Comparison of ENCODE assay signal across 21 mouse cellular contexts in genomic region chr15:86123409-86123808, GRCm38 (mm10).
DNase-seq lines count a peak whose midpoint lies in the region; ATAC-seq and TF ChIP-seq lines count a peak whose summit lies in the region.
"Had no signal": no experiment of that assay in that cellular context is flagged by ENCODE, and none has a peak within 500 bp of the region (broad histone marks: within the 10 kb centered on the region; RNA-seq: fewer than 3 reads in every experiment).

No protein-coding gene starts in this region.

- H3K4me2 ChIP-seq in liver, embryonic 14.5 days (ENCODE audit: low read depth) = no peak overlapping the region
- no peak overlapping the region for H3K4me2 ChIP-seq in stomach, postnatal 0 days (replicated peaks; ENCODE audit: low read depth)
- no peak overlapping the region for H3K4me2 ChIP-seq in forebrain, embryonic 15.5 days (replicated peaks)
- H3K4me2 ChIP-seq: embryonic facial prominence, embryonic 12.5 days; heart, embryonic 15.5 days; midbrain, embryonic 15.5 days had no signal

- H3K36me3 ChIP-seq in MEL (ENCODE audit: control insufficient read depth in 1 of 2, insufficient read depth in 2 of 2, low read length in 2 of 2) = peaks cover 0 to 5% of the 10 kb centered on the region in 2 experiments; a peak in 3 of 4 replicates
- H3K36me3 ChIP-seq in liver, embryonic 14.5 days (replicated peaks; ENCODE audit: control insufficient read depth, insufficient read depth, low read depth) = peaks cover 9% of the 10 kb centered on the region; the same call in 1 of the 2 replicates
- H3K36me3 ChIP-seq in stomach, postnatal 0 days (ENCODE audit: control insufficient read depth, insufficient read depth, low read length) = peaks cover 12% of the 10 kb centered on the region
- H3K36me3 ChIP-seq in forebrain, embryonic 15.5 days = peaks cover 68% of the 10 kb centered on the region

- peak; percentile 46 for DNase-seq in MEL (ENCODE audit: low read depth, low spot score)
- DNase-seq in liver, embryonic 14.5 days (ENCODE audit: low read depth in 3 of 3, low spot score in 3 of 3) = peak in 1 of 3 experiments; percentile 44
- DNase-seq in stomach, postnatal 0 days (ENCODE audit: low spot score) = no peak
- DNase-seq in retina, postnatal 1 day = no peak
- DNase-seq: adrenal gland, postnatal 25 days; forebrain, postnatal 0 days; gastrocnemius, postnatal 14 days; kidney, adult 2 months; kidney, postnatal 36 days; lung, postnatal 36 days; right cerebral cortex, adult 18-20 months; thymus, postnatal 4 days had no signal

- TF ChIP-seq EP300 in MEL (IDR thresholded peaks at IDR 0.05; ENCODE audit: low read depth in 1 of 2, low read length in 2 of 2) = peak; percentile 55 to 80
- peak; percentile 55; the same call in 1 of the 2 replicates for TF ChIP-seq EP300 in liver, embryonic 14.5 days (IDR thresholded peaks at IDR 0.05; ENCODE audit: low read depth)
- no peak for TF ChIP-seq EP300 in stomach, postnatal 0 days (optimal IDR thresholded peaks at IDR 0.05)

- ATAC-seq in erythroid progenitor cell, adult 5-6 weeks (replicated peaks; ENCODE audit: low FRiP score, poor library complexity, severe bottlenecking) = peak; percentile 60
- peak; percentile 58; the same call in 1 of the 2 replicates for ATAC-seq in liver, embryonic 14.5 days (ENCODE audit: insufficient read depth)
- peak; percentile 43; the same call in 1 of the 2 replicates for ATAC-seq in megakaryocyte-erythroid progenitor cell, adult 5-6 weeks (replicated peaks; ENCODE audit: low FRiP score, low TSS enrichment, poor library complexity, severe bottlenecking)
- no peak for ATAC-seq in stomach, postnatal 0 days (ENCODE audit: low FRiP score, low TSS enrichment)
- no peak for ATAC-seq in forebrain, embryonic 15.5 days (replicated peaks)
- ATAC-seq: forebrain, postnatal 0 days; hindbrain, embryonic 16.5 days; midbrain, embryonic 15.5 days had no signal

- TF ChIP-seq RAD21 in MEL (IDR thresholded peaks at IDR 0.05; ENCODE audit: low read depth, low read length) = no peak

- TF ChIP-seq POLR2A in MEL (IDR thresholded peaks at IDR 0.05; ENCODE audit: control insufficient read depth in 1 of 2, insufficient read depth in 1 of 2, low read depth in 1 of 2, low read length in 2 of 2, poor library complexity in 1 of 2) = no peak

- no peaks in the 10 kb centered on the region for H3K27me3 ChIP-seq in MEL (ENCODE audit: control insufficient read depth in 1 of 2, insufficient read depth in 2 of 2, low read length in 2 of 2)
- H3K27me3 ChIP-seq in liver, embryonic 14.5 days (ENCODE audit: control insufficient read depth, insufficient read depth, low read length) = no peaks in the 10 kb centered on the region
- H3K27me3 ChIP-seq in stomach, postnatal 0 days (ENCODE audit: control insufficient read depth, insufficient read depth, low read length) = no peaks in the 10 kb centered on the region
- H3K27me3 ChIP-seq in forebrain, embryonic 15.5 days = no peaks in the 10 kb centered on the region
- H3K27me3 ChIP-seq: embryonic facial prominence, embryonic 12.5 days; heart, embryonic 15.5 days; midbrain, embryonic 15.5 days had no signal

- no peak overlapping the region for H3K27ac ChIP-seq in MEL (ENCODE audit: control insufficient read depth, low read depth, low read length)
- no peak overlapping the region for H3K27ac ChIP-seq in liver, embryonic 14.5 days
- no peak overlapping the region for H3K27ac ChIP-seq in stomach, postnatal 0 days (replicated peaks)
- H3K27ac ChIP-seq in forebrain, embryonic 15.5 days (replicated peaks) = no peak overlapping the region
- H3K27ac ChIP-seq: embryonic facial prominence, embryonic 12.5 days; heart, embryonic 10.5 days; heart, embryonic 15.5 days; midbrain, embryonic 15.5 days had no signal

- H3K4me1 ChIP-seq in MEL (ENCODE audit: control insufficient read depth in 1 of 2, insufficient read depth in 2 of 2, low read length in 2 of 2) = 0 out of 4 replicates have a peak, but pooled peaks cover 0 to 4% of the 10 kb centered on the region in 2 experiments
- H3K4me1 ChIP-seq in liver, embryonic 14.5 days (replicated peaks; ENCODE audit: control insufficient read depth in 2 of 2, insufficient read depth in 2 of 2, low read length in 1 of 2) = peaks cover 5 to 6% of the 10 kb centered on the region in 2 experiments; a peak in 3 of 4 replicates
- no peaks in the 10 kb centered on the region for H3K4me1 ChIP-seq in stomach, postnatal 0 days (replicated peaks; ENCODE audit: control insufficient read depth, insufficient read depth)
- peaks cover 4% of the 10 kb centered on the region; the same call in 1 of the 2 replicates for H3K4me1 ChIP-seq in forebrain, embryonic 15.5 days

- H3K9me3 ChIP-seq in MEL (replicated peaks; ENCODE audit: insufficient read depth, low read length) = no peaks in the 10 kb centered on the region
- H3K9me3 ChIP-seq in liver, embryonic 14.5 days (ENCODE audit: control insufficient read depth, low read length) = no peaks in the 10 kb centered on the region
- H3K9me3 ChIP-seq in stomach, postnatal 0 days (ENCODE audit: control insufficient read depth, low read length) = no peaks in the 10 kb centered on the region
- H3K9me3 ChIP-seq in forebrain, embryonic 15.5 days = no peaks in the 10 kb centered on the region
- H3K9me3 ChIP-seq: embryonic facial prominence, embryonic 12.5 days; heart, embryonic 10.5 days; heart, embryonic 15.5 days; midbrain, embryonic 15.5 days had no signal

- no peak overlapping the region for H3K9ac ChIP-seq in MEL (ENCODE audit: control insufficient read depth, low read depth, low read length, poor library complexity, severe bottlenecking)
- no peak overlapping the region for H3K9ac ChIP-seq in liver, embryonic 14.5 days (replicated peaks)
- no peak overlapping the region for H3K9ac ChIP-seq in stomach, postnatal 0 days (ENCODE audit: low read length)
- no peak overlapping the region for H3K9ac ChIP-seq in forebrain, embryonic 15.5 days (replicated peaks)
- H3K9ac ChIP-seq: embryonic facial prominence, embryonic 12.5 days; forebrain, postnatal 0 days; heart, embryonic 15.5 days; midbrain, embryonic 15.5 days had no signal

- H3K4me3 ChIP-seq in MEL (ENCODE audit: control insufficient read depth in 1 of 2, insufficient read depth in 1 of 2, low read depth in 2 of 2, low read length in 2 of 2) = no peak overlapping the region
- no peak overlapping the region for H3K4me3 ChIP-seq in liver, embryonic 14.5 days (ENCODE audit: insufficient read depth in 1 of 2, low read depth in 2 of 2, low read length in 2 of 2)
- no peak overlapping the region for H3K4me3 ChIP-seq in stomach, postnatal 0 days (ENCODE audit: low read depth, low read length)
- H3K4me3 ChIP-seq in forebrain, embryonic 15.5 days = no peak overlapping the region
- H3K4me3 ChIP-seq: embryonic facial prominence, embryonic 12.5 days; heart, embryonic 10.5 days; heart, embryonic 15.5 days; layer of hippocampus, adult 2 months; midbrain, embryonic 15.5 days had no signal

- H3K79me2 ChIP-seq in MEL (ENCODE audit: control insufficient read depth, insufficient read depth, low read length, poor library complexity) = no peaks in the 10 kb centered on the region

- TF ChIP-seq CTCF in MEL (IDR thresholded peaks at IDR 0.05 in 2 of 3, conservative IDR thresholded peaks at IDR 0.05 in 1 of 3; ENCODE audit: control insufficient read depth in 1 of 3, insufficient read depth in 1 of 3, low read depth in 2 of 3, low read length in 3 of 3, poor library complexity in 1 of 3, severe bottlenecking in 1 of 3) = no peak
- TF ChIP-seq CTCF in liver, embryonic 14.5 days (IDR thresholded peaks at IDR 0.05; ENCODE audit: low read depth) = no peak
- TF ChIP-seq CTCF in stomach, postnatal 0 days (IDR thresholded peaks at IDR 0.05; ENCODE audit: low read depth) = no peak

- WGBS in liver, embryonic 14.5 days (ENCODE audit: insufficient replicate concordance) = 49% methylated on average over 4 of the region's 4 CpGs
- 94% methylated on average over 4 of the region's 4 CpGs for WGBS in stomach, postnatal 0 days
- 94% methylated on average over 4 of the region's 4 CpGs for WGBS in forebrain, embryonic 15.5 days

TF ChIP-seq in MEL, 35 proteins besides CTCF, POLR2A, EP300 and RAD21:
- TF ChIP-seq TAL1 (IDR thresholded peaks at IDR 0.05; ENCODE audit: low read length) = peak; percentile 83
- TF ChIP-seq GATA1 (IDR thresholded peaks at IDR 0.05; ENCODE audit: low read depth, low read length) = peak; percentile 70
- TF ChIP-seq HCFC1 (IDR thresholded peaks at IDR 0.05; ENCODE audit: low read depth, low read length) = no peak
- peak; percentile 94 for TF ChIP-seq RCOR1 (IDR thresholded peaks at IDR 0.05; ENCODE audit: low read depth, low read length)
- peak; percentile 78 for TF ChIP-seq TCF12 (IDR thresholded peaks at IDR 0.05; ENCODE audit: low read depth, low read length)

Comparison
In these comparisons a context has a peak if more than half of its experiments do, and no peak if none do; other contexts are left out.
1. ATAC-seq: peak in erythroid progenitor cell, adult 5-6 weeks (single experiment), liver, embryonic 14.5 days (single experiment) and megakaryocyte-erythroid progenitor cell, adult 5-6 weeks (single experiment); none in stomach, postnatal 0 days (single experiment) and forebrain, embryonic 15.5 days (single experiment).